Mouse (Mus musculus) embryonic fibroblast, embryonic 13.5 days (primary cell): ENCODE measurements around the gene Hoxa3. TPM values are rescaled to one million over a fixed set of nuclear protein-coding genes. Genes with fewer than 3 reads are reported as not detected.

Source experiments
- H3K27ac ChIP-seq: 2 replicates; pipeline ENCODE4 v1.5.1; 2012; ENCODE audit warnings: low read length, control low read depth, inconsistent platforms; ENCODE audit not compliant: insufficient read depth
- H3K4me1 ChIP-seq: 2 replicates; pipeline ENCODE4 v1.6.1; 2011; ENCODE audit warnings: low read length; ENCODE audit not compliant: control insufficient read depth, insufficient read depth
- H3K4me3 ChIP-seq: 2 replicates; pipeline ENCODE4 v1.5.1; 2011; ENCODE audit warnings: mild to moderate bottlenecking, control low read depth, low read length; ENCODE audit not compliant: insufficient read depth
- CTCF ChIP-seq: IDR thresholded peaks from 2 replicates; pipeline ENCODE4 v1.5.1; 2011; ENCODE audit warnings: mild to moderate bottlenecking, control low read depth, low read length, moderate library complexity, borderline replicate concordance; ENCODE audit not compliant: insufficient read depth
- POLR2A ChIP-seq: IDR thresholded peaks from 2 replicates; pipeline ENCODE4 v1.6.1; 2011; ENCODE audit warnings: low read depth, mild to moderate bottlenecking, control low read depth, low read length, moderate library complexity
- polyA plus RNA-seq: library from polyadenylated mRNA; stranded (reverse); fragments of >200 nt; gene quantifications from 2 replicates; pipeline ENCODE4 v1.2.4, GENCODE M21; 2011; ENCODE audit warnings: low read depth; ENCODE audit not compliant: missing spikeins, insufficient read length

The Hoxa3 gene
- polyA plus RNA-seq, 1 experiment = 10.2 TPM

- no peak overlapping the region for H3K27ac ChIP-seq
- H3K4me3 ChIP-seq = peak overlapping the region; percentile 10; the same call in 1 of the 2 replicates
These were observed 40.7 kb upstream of the Hoxa3 start for GRCm38 (mm10) chr6:52253511-52254500.

DNA sequence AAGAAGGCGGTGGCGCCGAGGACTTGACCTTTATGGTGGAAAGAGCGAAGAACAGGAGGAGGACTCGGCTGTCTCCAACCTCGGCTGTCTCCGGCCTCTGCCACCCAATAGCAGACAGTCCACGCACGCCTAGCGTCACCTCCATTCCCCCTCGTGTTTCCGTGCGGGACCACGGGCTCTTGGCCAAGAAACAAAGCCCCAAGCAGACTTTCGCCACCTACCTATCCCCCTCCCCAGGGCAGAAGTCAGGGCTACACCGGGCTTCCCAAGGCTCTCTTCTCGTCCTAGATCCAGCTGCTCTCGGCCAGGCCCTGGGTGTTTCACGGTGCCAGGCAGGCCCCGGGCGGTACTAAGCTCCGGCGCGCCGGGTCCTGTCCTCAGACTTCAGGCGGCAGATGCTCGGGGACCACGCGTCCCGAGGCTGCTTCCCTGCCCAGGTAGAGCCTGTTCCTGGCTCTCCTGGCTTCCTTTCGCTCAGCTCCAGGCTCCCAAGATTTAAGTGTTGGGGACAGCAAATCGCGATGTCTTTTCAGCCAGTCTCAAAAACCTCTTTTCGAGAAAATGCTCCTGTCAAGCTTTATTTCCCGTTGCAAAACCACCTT lies 39.7 kb upstream of the Hoxa3 start:
- TF ChIP-seq CTCF (no peak), POLR2A (no peak)
- Histone ChIP-seq H3K4me1 (no peaks in the 10 kb centered on the region), H3K4me3 (peak overlapping the region; percentile 10; the same call in 1 of the 2 replicates), H3K27ac (no peak overlapping the region)

More at GRCm38 (mm10) chr6:52253511-52254500, 40.7 kb upstream of the Hoxa3 start:
- TF ChIP-seq CTCF = no peak
- TF ChIP-seq POLR2A = no peak
- H3K4me1 ChIP-seq = no peaks in the 10 kb centered on the region

DNA sequence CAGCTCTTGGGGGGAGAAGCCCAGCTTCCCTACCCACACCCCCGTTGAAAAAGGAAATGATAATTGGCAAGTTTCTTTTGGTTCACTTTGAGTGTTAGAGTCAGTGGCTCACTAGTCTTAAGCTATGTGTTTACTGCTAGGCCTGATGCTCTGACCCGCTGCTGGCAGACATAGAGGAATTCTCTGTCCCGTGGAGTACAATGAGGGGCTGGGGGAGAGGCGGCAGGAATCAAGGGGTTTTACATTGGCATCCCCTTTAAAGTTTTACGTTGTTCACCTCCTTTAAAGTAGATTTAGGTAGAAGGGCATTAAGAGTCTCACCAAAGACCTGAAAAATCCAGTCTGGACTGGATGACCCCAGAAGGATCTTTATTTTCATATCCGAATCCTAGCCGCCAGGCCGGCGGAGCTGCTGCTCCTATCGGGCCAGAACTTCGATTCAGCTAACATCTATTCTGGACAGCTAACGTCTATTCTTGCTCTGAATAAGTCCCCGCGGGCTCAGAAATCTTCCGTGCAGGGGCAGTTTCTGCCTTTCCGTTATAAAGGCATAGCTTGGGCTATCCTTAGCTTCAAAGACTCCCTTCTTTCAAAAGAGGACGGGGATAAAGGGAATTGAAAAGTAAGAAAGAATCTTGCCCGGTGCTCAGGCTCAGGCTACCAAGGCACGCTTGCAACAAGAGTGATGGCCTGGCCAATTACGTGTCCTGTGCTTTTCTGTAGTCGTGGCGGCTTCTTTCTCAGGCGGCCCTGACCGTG lies 39.1 kb upstream of the Hoxa3 start:
- TF ChIP-seq POLR2A (no peak), CTCF (no peak)
- Histone ChIP-seq H3K4me1 (no peaks in the 10 kb centered on the region), H3K27ac (no peak overlapping the region), H3K4me3 (peak overlapping the region; percentile 10; the same call in 1 of the 2 replicates)

GRCm38 (mm10) chr6:52251177-52251879 lies 38.2 kb upstream of the Hoxa3 start:
- H3K27ac ChIP-seq = peak overlapping the region; percentile 19; the same call in 1 of the 2 replicates
- no peak for TF ChIP-seq POLR2A
- no peak for TF ChIP-seq CTCF
- H3K4me1 ChIP-seq = no peaks in the 10 kb centered on the region
- no peak overlapping the region for H3K4me3 ChIP-seq

DNA sequence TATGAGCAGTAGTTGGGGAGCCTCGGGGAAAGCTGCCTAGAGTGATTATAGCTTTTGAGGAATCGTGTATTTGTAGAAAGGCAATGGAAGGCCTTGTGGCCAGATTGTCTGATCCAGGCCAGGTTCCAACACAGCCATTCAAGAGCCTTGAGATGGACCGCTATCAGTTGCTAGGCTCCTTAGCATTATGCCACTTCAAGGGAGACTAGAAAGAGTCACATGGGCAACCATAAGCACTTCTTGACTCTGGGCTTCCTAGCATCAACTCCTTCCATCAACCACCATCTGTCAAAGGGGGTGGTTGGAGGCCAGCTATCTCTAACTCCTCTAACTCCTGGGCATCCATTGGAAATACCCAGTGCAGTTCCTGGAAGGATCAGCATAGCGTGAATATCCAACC lies 36.7 kb upstream of the Hoxa3 start:
- Histone ChIP-seq H3K4me1 (no peaks in the 10 kb centered on the region), H3K27ac (peak overlapping the region; percentile 60; the same call in 1 of the 2 replicates), H3K4me3 (no peak overlapping the region)
- TF ChIP-seq POLR2A (no peak), CTCF (no peak)

DNA sequence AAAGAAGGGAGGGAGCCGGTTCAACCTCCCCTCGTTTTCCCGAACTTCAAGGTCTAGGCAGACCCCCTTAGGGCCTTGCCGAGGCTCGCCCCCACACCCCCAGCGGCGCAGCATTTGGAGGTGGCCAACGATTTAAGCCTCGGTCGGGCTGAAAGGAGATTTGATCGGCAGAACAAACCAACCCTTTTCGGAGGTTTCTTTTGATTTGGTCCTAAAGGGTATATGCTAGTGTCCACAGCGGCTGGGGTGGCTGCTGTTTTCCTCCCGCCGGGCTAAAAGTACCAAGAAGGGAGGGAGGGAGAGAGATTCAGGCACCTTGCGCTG lies 36.2 kb upstream of the Hoxa3 start:
- peak overlapping the region; percentile 60 for H3K27ac ChIP-seq
- no peak for TF ChIP-seq CTCF
- TF ChIP-seq POLR2A = no peak
- peak overlapping the region; percentile 24 for H3K4me3 ChIP-seq
- H3K4me1 ChIP-seq = no peaks in the 10 kb centered on the region

GRCm38 (mm10) chr6:52248638-52249414 lies 35.7 kb upstream of the Hoxa3 start:
- peak overlapping the region; percentile 60 for H3K27ac ChIP-seq
- no peaks in the 10 kb centered on the region for H3K4me1 ChIP-seq

DNA sequence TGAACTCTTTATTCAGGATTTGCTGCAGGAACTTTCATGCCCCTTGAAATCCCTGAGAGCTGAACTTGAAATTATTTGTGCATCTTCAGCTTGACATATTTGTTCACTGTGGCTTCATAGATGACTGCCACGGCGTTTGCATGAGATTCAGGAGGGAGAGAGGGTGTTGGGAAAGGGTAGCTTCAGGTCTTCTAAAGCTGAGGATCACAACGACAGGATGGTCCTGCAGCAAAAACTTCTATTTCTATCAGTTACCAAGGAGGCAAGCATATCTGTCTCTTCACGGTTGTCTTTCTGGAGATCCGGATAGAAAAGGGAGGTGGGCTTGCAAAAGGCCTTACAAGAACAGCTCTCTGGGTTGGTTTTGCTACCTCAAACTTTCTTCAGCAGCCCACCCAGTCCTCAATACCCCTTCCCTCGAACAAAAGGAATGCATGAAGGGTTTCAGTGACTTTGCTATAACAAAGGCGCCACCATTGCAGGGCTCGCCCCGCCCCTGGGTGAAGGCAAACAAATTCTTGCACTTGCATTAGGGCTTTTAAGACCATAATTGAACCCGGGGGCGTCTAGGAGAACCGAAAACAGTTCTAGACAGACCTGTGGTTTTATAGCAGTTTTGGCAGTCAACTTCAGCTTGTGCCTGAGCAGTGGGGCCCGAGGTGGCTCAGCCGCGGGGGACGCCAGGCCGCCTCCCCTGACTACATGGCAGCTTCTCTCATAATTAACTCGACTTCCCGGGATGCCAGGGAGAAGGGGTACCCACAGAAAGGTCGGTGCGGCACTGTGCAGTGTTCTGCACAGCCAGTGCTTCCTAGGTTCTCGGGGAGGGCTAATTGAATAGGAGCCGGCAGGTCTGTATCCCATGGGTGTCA lies 34.9 kb upstream of the Hoxa3 start:
- peak overlapping the region; percentile 23 for H3K4me3 ChIP-seq
- no peak for TF ChIP-seq POLR2A
- no peak for TF ChIP-seq CTCF
- no peaks in the 10 kb centered on the region for H3K4me1 ChIP-seq
- H3K27ac ChIP-seq = peak overlapping the region; percentile 35

More at GRCm38 (mm10) chr6:52248638-52249414, 35.7 kb upstream of the Hoxa3 start:
- no peak for TF ChIP-seq POLR2A
- no peak for TF ChIP-seq CTCF
- peak overlapping the region; percentile 24 for H3K4me3 ChIP-seq
